Mouse (Mus musculus): ENCODE data around the gene Taok3.

DNA sequence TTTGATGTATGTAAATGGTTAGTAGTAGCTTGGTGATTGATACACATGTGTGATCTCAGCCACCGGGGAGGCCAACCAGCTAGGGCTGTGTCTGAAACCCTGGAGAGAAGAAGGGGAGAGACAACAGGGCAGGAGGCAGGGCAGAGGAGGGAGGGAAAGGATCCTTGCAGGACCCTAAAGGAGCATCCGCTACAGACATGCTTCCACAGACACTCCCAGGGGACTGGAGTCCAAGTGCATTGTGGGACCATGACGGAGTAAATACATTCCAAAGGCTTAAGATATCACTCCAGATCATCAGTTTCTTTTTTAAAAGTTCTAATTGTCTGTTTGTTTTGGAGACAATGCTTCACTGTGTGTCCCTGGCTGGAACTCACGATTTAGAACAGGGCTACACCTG is 94.1 kb downstream of the Taok3 start:
- TF ChIP-seq POLR2A (IDR thresholded peaks at IDR 0.05; ENCODE audit: insufficient read depth, low read depth, low read length) = no peak
- no peak for TF ChIP-seq CTCF (IDR thresholded peaks at IDR 0.05; ENCODE audit: insufficient read depth, low read depth, low read length)

All from olfactory bulb, adult 2 months (tissue).